Mouse (Mus musculus) heart, adult 9 months (tissue): Measurements from ENCODE around the gene Slc25a42.
"Not testable (repeated sequence)": the region's sequence is repeated elsewhere in the genome, so short reads cannot be mapped to it uniquely, and the experiment has no call there.

ENCODE experiments used
- DNase-seq, 2 experiments: peaks; one replicate each; pipeline ENCODE4 v3.0.0; 2022; ENCODE audit warnings: low spot score in 2 of 2

The Slc25a42 gene

GRCm38 (mm10) chr8:70212112-70213055, at the start of gene Slc25a42:
Gene Slc25a42, minus strand, starts transcription at chr8:70212305.
- DNase-seq, result peak; percentile 99

GRCm38 (mm10) chr8:70259043-70259442, 46.9 kb upstream of the Slc25a42 start:
- DNase-seq, result no peak

GRCm38 (mm10) chr8:70258600-70258999, 46.5 kb upstream of the Slc25a42 start:
- DNase-seq, result peak in 1 of 2 experiments; percentile 29

- DNase-seq, result no peak
Observed at GRCm38 (mm10) chr8:70257456-70257855, 45.4 kb upstream of the Slc25a42 start.

- DNase-seq, result no peak
Observed at GRCm38 (mm10) chr8:70254628-70255027, 42.5 kb upstream of the Slc25a42 start.

GRCm38 (mm10) chr8:70247841-70248240, 35.7 kb upstream of the Slc25a42 start:
- no peak for DNase-seq

- DNase-seq, result no peak
Observed at GRCm38 (mm10) chr8:70246622-70247021, 34.5 kb upstream of the Slc25a42 start.

GRCm38 (mm10) chr8:70240642-70241041, 28.5 kb upstream of the Slc25a42 start:
- no peak for DNase-seq

- DNase-seq, result no peak
Observed at GRCm38 (mm10) chr8:70237842-70238241, 25.7 kb upstream of the Slc25a42 start.

- DNase-seq, result no peak
Observed at GRCm38 (mm10) chr8:70234781-70235128, 22.6 kb upstream of the Slc25a42 start.

GRCm38 (mm10) chr8:70234080-70234780, 22.1 kb upstream of the Slc25a42 start, which contains the start of the genes Sugp2 and Armc6:
Gene Sugp2, plus strand, starts transcription at chr8:70234226.
Gene Armc6, minus strand, starts transcription at chr8:70234466.
- DNase-seq, result peak; percentile 97

GRCm38 (mm10) chr8:70233606-70234005, 21.5 kb upstream of the Slc25a42 start:
- no peak for DNase-seq

GRCm38 (mm10) chr8:70230837-70231236, 18.7 kb upstream of the Slc25a42 start:
- no peak for DNase-seq

GRCm38 (mm10) chr8:70227997-70228396, 15.9 kb upstream of the Slc25a42 start:
- DNase-seq, result no peak

GRCm38 (mm10) chr8:70223341-70223740, 11.2 kb upstream of the Slc25a42 start:
- no peak for DNase-seq

- no peak for DNase-seq
Observed at GRCm38 (mm10) chr8:70222041-70222440, 9.9 kb upstream of the Slc25a42 start.

GRCm38 (mm10) chr8:70220911-70221310, 8.8 kb upstream of the Slc25a42 start:
- DNase-seq, result peak in 1 of 2 experiments; percentile 48

- peak in 1 of 2 experiments; percentile 51 for DNase-seq
Observed at GRCm38 (mm10) chr8:70220236-70220840, 8.2 kb upstream of the Slc25a42 start.

- no peak for DNase-seq
Observed at GRCm38 (mm10) chr8:70219107-70219684, 7.1 kb upstream of the Slc25a42 start.

- DNase-seq, result no peak
Observed at GRCm38 (mm10) chr8:70217441-70217840, 5.3 kb upstream of the Slc25a42 start.

- peak; percentile 82 to 87 for DNase-seq
Observed at GRCm38 (mm10) chr8:70216566-70216965, 4.5 kb upstream of the Slc25a42 start.

- not testable (repeated sequence) for DNase-seq
Observed at GRCm38 (mm10) chr8:70216161-70216560, 4.1 kb upstream of the Slc25a42 start.
